8 mouse cellular contexts compared by ENCODE assay signal in the genomic region with DNA sequence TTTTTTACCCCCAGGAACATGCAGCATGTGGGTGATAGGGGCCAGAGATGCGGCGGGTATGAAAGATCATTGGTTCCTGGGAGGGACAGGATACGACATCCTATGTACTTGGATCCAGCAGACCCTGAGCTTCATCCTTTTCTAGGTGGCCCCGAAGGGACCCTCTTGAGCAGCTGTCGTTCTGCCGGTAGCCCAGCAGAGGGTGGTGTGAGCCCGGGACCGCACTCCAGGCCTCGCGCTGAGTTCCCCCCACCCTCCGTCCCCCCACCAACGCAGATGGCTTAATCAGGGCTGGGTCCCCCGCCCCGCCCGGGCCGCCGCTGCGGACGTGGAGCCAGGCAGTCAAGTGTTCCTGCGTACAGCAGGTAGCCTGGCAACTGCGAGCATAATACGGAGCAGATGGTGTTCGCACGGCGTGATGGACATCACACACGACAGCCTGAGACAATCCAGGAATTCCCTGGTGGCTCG. TPM values are rescaled to one million over a fixed set of nuclear protein-coding genes. Genes with fewer than 3 reads are reported as not detected.
A peak's percentile ranks its signal among the peaks of the same experiment; 100 is the strongest.
DNase-seq lines count a peak whose midpoint lies in the region; ATAC-seq and TF ChIP-seq lines count a peak whose summit lies in the region.

No protein-coding gene starts in this region.

- TF ChIP-seq CTCF in Patski (IDR thresholded peaks at IDR 0.05), result peak; percentile 82

- no peaks in the 10 kb centered on the region for H3K9me3 ChIP-seq in hindbrain, embryonic 13.5 days

- H3K4me3 ChIP-seq in hindbrain, embryonic 13.5 days, result peak overlapping the region; percentile 33

- H3K4me1 ChIP-seq in hindbrain, embryonic 13.5 days (replicated peaks), result peaks cover 38% of the 10 kb centered on the region

- no peaks in the 10 kb centered on the region; the same call in 1 of the 2 replicates for H3K36me3 ChIP-seq in hindbrain, embryonic 13.5 days

- no peak for DNase-seq in Patski (ENCODE audit: low read depth, low spot score)
- peak; percentile 98 to 99 for DNase-seq in cerebellum, postnatal 10 days
- peak; percentile 65 to 68 for DNase-seq in frontal cortex, postnatal 14 days (ENCODE audit: low spot score in 2 of 2)
- DNase-seq in layer of hippocampus, postnatal 14 days (ENCODE audit: low spot score in 2 of 2), result peak; percentile 74 to 77
- DNase-seq in lung, postnatal 10 days, result peak; percentile 83
- peak; percentile 52 for DNase-seq in retina, adult 2 months (ENCODE audit: low read depth, low spot score)
- peak; percentile 85 for DNase-seq in thymus, postnatal 4 days

- ATAC-seq in Patski, result peak; percentile 38
- peak; percentile 95 for ATAC-seq in hindbrain, embryonic 13.5 days (ENCODE audit: low FRiP score)

- no peaks in the 10 kb centered on the region for H3K27me3 ChIP-seq in Patski
- H3K27me3 ChIP-seq in hindbrain, embryonic 13.5 days, result no peaks in the 10 kb centered on the region

- in situ Hi-C loops in Patski (cut with MboI; ENCODE audit: low pct_unique_long_range_greater_than_20kb), result no loop called here

- H3K4me2 ChIP-seq in hindbrain, embryonic 13.5 days, result peak overlapping the region; percentile 56

- CTCF ChIA-PET in Patski (lab: Charles Lee), result interaction anchor here (0.9 to 2.1 kb wide), 7 partner anchors 10 to 496 kb away, joined by 3 to 8 read pairs (median 4); no protein-coding TSS in a partner anchor

- POLR2A ChIA-PET in Patski (lab: Charles Lee), result interaction anchor here (0.6 to 0.7 kb wide), 3 partner anchors 9 to 319 kb away, joined by 3 to 4 read pairs (median 3); no protein-coding TSS in a partner anchor

- WGBS in hindbrain, embryonic 13.5 days, result under 1% methylated on average over 27 of the region's 27 CpGs

- H3K27ac ChIP-seq in hindbrain, embryonic 13.5 days, result peak overlapping the region; percentile 96

- peak overlapping the region; percentile 69 for H3K9ac ChIP-seq in hindbrain, embryonic 13.5 days

RNA-seq across cellular contexts. Expression of gene Mgst2, which starts 41.2 kb away (rescaled TPM):
- 118 TPM for polyA plus RNA-seq in Patski (2021)
- polyA plus RNA-seq in hindbrain, embryonic 13.5 days (2015; fragmentation: Nextera tagmentation; extraction: Ambion mirVana), result 0.49 and 0.64 TPM in 2 replicates
- not detected for total RNA-seq in layer of hippocampus, postnatal 14 days (2021)

Comparison
In these comparisons a context has a peak if more than half of its experiments do, and no peak if none do; other contexts are left out.
1. RNA of gene Mgst2, which starts 41.2 kb away (polyA plus RNA-seq): 118 TPM in Patski (single experiment); 0.49 to 0.64 TPM in hindbrain, embryonic 13.5 days; every median in the first group is over 10 times any median in the second.